Mouse (Mus musculus): ENCODE data around the gene Shroom3. TPM values are rescaled to one million over a fixed set of nuclear protein-coding genes. Genes with fewer than 3 reads are reported as not detected.
"Not testable (repeated sequence)": the region's sequence is repeated elsewhere in the genome, so short reads cannot be mapped to it uniquely, and the experiment has no call there.

Gene Shroom3
- polyA plus RNA-seq, 1 experiment from 2014 or later = 1.1 TPM

DNA sequence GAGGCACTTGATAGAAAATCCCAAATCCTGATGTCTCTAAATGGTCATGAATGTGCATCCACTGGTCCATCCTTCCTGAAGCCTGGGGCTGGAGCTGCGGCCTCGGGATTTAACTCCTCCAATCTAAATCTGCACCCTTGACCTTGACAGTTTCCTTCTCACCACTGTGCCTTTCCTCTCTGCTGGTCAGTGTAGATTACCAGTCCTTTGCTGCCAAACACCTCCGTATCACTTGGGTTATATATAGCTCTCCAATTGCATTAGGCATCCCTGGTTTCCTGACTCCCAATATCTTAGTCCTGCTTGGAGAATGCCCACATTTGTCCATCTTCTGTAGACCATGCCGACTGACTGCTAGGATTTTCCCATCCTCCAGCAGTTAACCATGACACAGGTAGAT lies 225.0 kb downstream of the Shroom3 start:
- H3K27me3 ChIP-seq (ENCODE audit: control insufficient read depth, insufficient read depth, low read depth, low read length) = no peaks in the 10 kb centered on the region
- no peak overlapping the region for H3K27ac ChIP-seq (ENCODE audit: low read length)
- 93% methylated on average over 4 of the region's 4 CpGs for WGBS
- H3K9ac ChIP-seq (ENCODE audit: low read depth, low read length) = no peak overlapping the region
- ATAC-seq = no peak
- H3K4me2 ChIP-seq (ENCODE audit: low read length) = no peak overlapping the region
- H3K9me3 ChIP-seq (replicated peaks; ENCODE audit: control insufficient read depth, low read length, poor library complexity, severe bottlenecking) = no peaks in the 10 kb centered on the region
- peaks cover 18% of the 10 kb centered on the region for H3K4me1 ChIP-seq (ENCODE audit: control insufficient read depth, insufficient read depth, low read length)
- H3K36me3 ChIP-seq (ENCODE audit: control insufficient read depth, insufficient read depth, low read length) = no peaks in the 10 kb centered on the region
- no peak overlapping the region for H3K4me3 ChIP-seq (ENCODE audit: low read depth, low read length)

DNA sequence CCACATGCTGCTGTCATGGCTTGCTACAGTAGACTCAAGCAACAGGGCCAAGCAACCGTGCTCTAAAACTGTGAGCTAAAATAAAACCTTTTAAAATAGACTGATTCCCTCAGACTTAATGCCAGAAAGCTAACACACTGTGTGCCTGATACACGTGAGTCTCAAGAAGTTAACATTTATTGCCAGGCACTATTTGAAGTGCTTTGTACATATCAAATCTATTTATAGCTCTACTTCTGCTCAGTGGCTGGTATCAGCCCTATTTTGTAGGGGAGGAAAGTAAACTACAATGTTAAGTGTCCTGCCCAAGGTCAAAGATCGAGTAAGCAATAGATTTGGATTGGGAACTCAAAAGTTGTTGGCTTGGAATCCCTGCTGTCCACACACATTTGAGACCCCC lies 227.6 kb downstream of the Shroom3 start:
- H3K4me2 ChIP-seq (ENCODE audit: low read length) = no peak overlapping the region
- H3K9ac ChIP-seq (ENCODE audit: low read depth, low read length) = no peak overlapping the region
- H3K9me3 ChIP-seq (replicated peaks; ENCODE audit: control insufficient read depth, low read length, poor library complexity, severe bottlenecking) = no peaks in the 10 kb centered on the region
- no peaks in the 10 kb centered on the region for H3K27me3 ChIP-seq (ENCODE audit: control insufficient read depth, insufficient read depth, low read depth, low read length)
- H3K27ac ChIP-seq (ENCODE audit: low read length) = no peak overlapping the region
- no peaks in the 10 kb centered on the region for H3K36me3 ChIP-seq (ENCODE audit: control insufficient read depth, insufficient read depth, low read length)
- no peak for ATAC-seq
- WGBS = 92% methylated on average over 3 of the region's 3 CpGs
- no peak overlapping the region for H3K4me3 ChIP-seq (ENCODE audit: low read depth, low read length)
- H3K4me1 ChIP-seq (ENCODE audit: control insufficient read depth, insufficient read depth, low read length) = peaks cover 2% of the 10 kb centered on the region

DNA sequence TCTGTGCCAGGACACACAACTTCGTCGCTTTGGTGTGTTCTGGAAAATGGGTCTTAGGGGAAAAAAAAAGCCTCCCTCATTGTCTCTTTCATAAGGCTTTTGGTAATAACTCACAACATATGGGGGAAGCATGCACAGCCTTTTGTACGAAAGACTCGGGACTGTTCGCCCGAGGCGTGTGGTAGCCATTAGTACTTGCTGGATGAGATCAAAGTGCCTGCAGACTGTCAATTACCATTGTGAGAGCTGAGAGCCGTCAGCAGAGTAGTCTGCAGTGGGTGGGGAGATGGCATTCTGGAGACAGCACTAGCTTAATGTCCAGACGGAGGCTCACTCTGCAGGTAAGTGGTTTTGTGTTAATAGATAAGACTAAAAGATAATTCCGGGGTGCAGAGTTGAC lies 232.2 kb downstream of the Shroom3 start:
- H3K27me3 ChIP-seq (ENCODE audit: control insufficient read depth, insufficient read depth, low read depth, low read length) = no peaks in the 10 kb centered on the region
- H3K36me3 ChIP-seq (ENCODE audit: control insufficient read depth, insufficient read depth, low read length) = no peaks in the 10 kb centered on the region
- no peak overlapping the region for H3K4me3 ChIP-seq (ENCODE audit: low read depth, low read length)
- no peak overlapping the region for H3K27ac ChIP-seq (ENCODE audit: low read length)
- no peak overlapping the region for H3K4me2 ChIP-seq (ENCODE audit: low read length)
- 23% methylated on average over 10 of the region's 10 CpGs for WGBS
- peaks cover 6% of the 10 kb centered on the region for H3K4me1 ChIP-seq (ENCODE audit: control insufficient read depth, insufficient read depth, low read length)
- H3K9me3 ChIP-seq (replicated peaks; ENCODE audit: control insufficient read depth, low read length, poor library complexity, severe bottlenecking) = no peaks in the 10 kb centered on the region
- ATAC-seq = no peak
- no peak overlapping the region for H3K9ac ChIP-seq (ENCODE audit: low read depth, low read length)

DNA sequence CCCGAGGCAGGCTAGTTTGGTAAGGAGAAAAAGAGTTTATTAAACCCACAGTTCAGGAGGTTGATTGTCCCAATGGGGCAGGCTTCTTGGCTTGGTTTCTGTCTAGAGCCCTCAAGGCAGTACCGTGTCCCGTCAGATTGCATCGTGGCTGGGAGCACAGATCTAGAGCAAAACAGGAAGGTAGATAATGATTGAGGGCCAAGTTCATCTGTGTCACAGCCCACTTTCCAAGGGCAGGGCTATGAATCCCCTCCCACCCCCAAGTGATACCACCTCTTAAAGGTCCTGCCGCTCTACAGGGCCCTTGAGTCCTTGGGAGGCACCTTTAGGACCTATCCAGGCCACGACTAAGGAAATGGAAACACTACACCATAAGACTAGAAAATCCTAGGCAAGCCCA lies 234.5 kb downstream of the Shroom3 start:
- Histone ChIP-seq H3K27me3 (ENCODE audit: control insufficient read depth, insufficient read depth, low read depth, low read length) (no peaks in the 10 kb centered on the region), H3K4me3 (ENCODE audit: low read depth, low read length) (no peak overlapping the region), H3K27ac (ENCODE audit: low read length) (no peak overlapping the region), H3K9ac (ENCODE audit: low read depth, low read length) (no peak overlapping the region), H3K9me3 (replicated peaks; ENCODE audit: control insufficient read depth, low read length, poor library complexity, severe bottlenecking) (no peaks in the 10 kb centered on the region), H3K36me3 (ENCODE audit: control insufficient read depth, insufficient read depth, low read length) (no peaks in the 10 kb centered on the region), H3K4me2 (ENCODE audit: low read length) (no peak overlapping the region), H3K4me1 (ENCODE audit: control insufficient read depth, insufficient read depth, low read length) (peaks cover 6% of the 10 kb centered on the region)
- no peak for ATAC-seq
- WGBS = 83% methylated on average over 6 of the region's 6 CpGs

DNA sequence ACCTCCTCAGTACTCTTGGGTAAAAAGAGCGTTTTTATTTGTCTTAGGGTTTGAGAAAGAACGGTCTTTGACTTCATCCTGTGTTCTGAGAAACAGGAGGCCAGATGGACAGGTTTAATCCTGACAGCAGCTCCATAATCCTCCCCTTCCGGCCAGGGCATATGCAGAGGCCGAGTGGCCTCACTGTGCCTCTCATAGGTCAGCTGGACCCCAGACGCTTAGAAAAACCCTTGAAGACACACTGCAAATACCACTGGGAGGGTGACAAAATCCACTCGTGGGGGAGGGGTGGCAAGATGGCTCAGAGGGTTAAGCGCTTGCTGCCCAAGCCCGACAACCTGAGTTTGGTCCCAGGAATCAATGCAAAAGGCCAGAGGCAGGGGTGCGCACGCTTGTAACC lies 234.9 kb downstream of the Shroom3 start:
- no peaks in the 10 kb centered on the region for H3K36me3 ChIP-seq (ENCODE audit: control insufficient read depth, insufficient read depth, low read length)
- no peak overlapping the region for H3K27ac ChIP-seq (ENCODE audit: low read length)
- H3K4me1 ChIP-seq (ENCODE audit: control insufficient read depth, insufficient read depth, low read length) = peaks cover 6% of the 10 kb centered on the region
- 21% methylated on average over 10 of the region's 10 CpGs for WGBS
- no peaks in the 10 kb centered on the region for H3K9me3 ChIP-seq (replicated peaks; ENCODE audit: control insufficient read depth, low read length, poor library complexity, severe bottlenecking)
- no peak overlapping the region for H3K4me3 ChIP-seq (ENCODE audit: low read depth, low read length)
- no peak overlapping the region for H3K9ac ChIP-seq (ENCODE audit: low read depth, low read length)
- ATAC-seq = 0 out of 2 replicates have a peak, but pooled peaks have one; percentile 23
- H3K27me3 ChIP-seq (ENCODE audit: control insufficient read depth, insufficient read depth, low read depth, low read length) = no peaks in the 10 kb centered on the region
- no peak overlapping the region for H3K4me2 ChIP-seq (ENCODE audit: low read length)

DNA sequence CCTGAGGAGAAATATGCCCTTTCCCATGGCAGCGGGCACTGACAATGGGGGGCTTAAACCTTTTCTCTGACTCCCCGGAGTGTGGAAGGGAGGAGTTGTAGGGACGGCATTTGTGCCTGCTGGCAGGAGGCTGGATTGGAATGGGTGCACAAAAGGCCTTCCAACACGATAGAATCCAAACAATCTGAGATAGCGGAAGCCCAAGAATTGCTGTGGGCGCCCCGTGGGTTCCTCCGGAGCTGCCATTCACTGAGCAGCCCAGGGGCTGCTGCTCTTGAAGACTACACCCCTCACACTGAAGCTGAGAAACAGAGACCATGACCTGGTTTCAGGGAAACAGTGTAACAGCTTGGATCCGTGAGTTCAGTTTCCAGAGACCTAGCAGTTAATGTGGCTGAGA lies 235.6 kb downstream of the Shroom3 start:
- 13% methylated on average over 9 of the region's 9 CpGs for WGBS
- H3K36me3 ChIP-seq (ENCODE audit: control insufficient read depth, insufficient read depth, low read length) = no peaks in the 10 kb centered on the region
- H3K27ac ChIP-seq (ENCODE audit: low read length) = no peak overlapping the region
- 0 out of 2 replicates have a peak overlapping the region, but pooled peaks have one; percentile 20 for H3K9ac ChIP-seq (ENCODE audit: low read depth, low read length)
- ATAC-seq = peak; percentile 41
- H3K4me1 ChIP-seq (ENCODE audit: control insufficient read depth, insufficient read depth, low read length) = peaks cover 6% of the 10 kb centered on the region
- no peaks in the 10 kb centered on the region for H3K9me3 ChIP-seq (replicated peaks; ENCODE audit: control insufficient read depth, low read length, poor library complexity, severe bottlenecking)
- H3K4me3 ChIP-seq (ENCODE audit: low read depth, low read length) = no peak overlapping the region
- H3K27me3 ChIP-seq (ENCODE audit: control insufficient read depth, insufficient read depth, low read depth, low read length) = no peaks in the 10 kb centered on the region
- H3K4me2 ChIP-seq (ENCODE audit: low read length) = peak overlapping the region; percentile 14; the same call in 1 of the 2 replicates

DNA sequence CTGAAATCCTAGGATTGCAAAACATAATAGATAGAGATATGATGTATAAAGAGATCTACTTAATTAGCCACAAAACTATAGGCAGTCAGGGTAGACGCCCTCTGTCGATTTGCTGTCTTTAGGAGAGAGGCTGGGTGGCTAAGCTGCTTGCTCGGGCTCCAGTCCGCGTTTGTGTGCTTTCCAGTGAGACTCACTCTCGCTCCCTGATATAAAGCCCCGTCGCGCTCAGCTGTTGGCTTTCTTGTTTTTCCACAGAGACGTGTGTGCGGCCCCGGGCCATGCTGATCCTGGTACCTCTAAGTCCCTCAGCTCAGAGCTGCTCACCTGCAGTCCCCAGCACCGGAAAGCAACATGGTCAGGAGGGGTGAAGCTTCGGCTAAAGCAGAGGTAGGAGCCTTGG lies 236.2 kb downstream of the Shroom3 start:
- no peaks in the 10 kb centered on the region for H3K36me3 ChIP-seq (ENCODE audit: control insufficient read depth, insufficient read depth, low read length)
- no peak overlapping the region for H3K27ac ChIP-seq (ENCODE audit: low read length)
- no peak overlapping the region for H3K4me2 ChIP-seq (ENCODE audit: low read length)
- H3K9ac ChIP-seq (ENCODE audit: low read depth, low read length) = no peak overlapping the region
- H3K4me3 ChIP-seq (ENCODE audit: low read depth, low read length) = no peak overlapping the region
- 35% methylated on average over 14 of the region's 14 CpGs for WGBS
- H3K4me1 ChIP-seq (ENCODE audit: control insufficient read depth, insufficient read depth, low read length) = peaks cover 6% of the 10 kb centered on the region
- H3K27me3 ChIP-seq (ENCODE audit: control insufficient read depth, insufficient read depth, low read depth, low read length) = no peaks in the 10 kb centered on the region
- H3K9me3 ChIP-seq (replicated peaks; ENCODE audit: control insufficient read depth, low read length, poor library complexity, severe bottlenecking) = no peaks in the 10 kb centered on the region
- ATAC-seq = no peak

DNA sequence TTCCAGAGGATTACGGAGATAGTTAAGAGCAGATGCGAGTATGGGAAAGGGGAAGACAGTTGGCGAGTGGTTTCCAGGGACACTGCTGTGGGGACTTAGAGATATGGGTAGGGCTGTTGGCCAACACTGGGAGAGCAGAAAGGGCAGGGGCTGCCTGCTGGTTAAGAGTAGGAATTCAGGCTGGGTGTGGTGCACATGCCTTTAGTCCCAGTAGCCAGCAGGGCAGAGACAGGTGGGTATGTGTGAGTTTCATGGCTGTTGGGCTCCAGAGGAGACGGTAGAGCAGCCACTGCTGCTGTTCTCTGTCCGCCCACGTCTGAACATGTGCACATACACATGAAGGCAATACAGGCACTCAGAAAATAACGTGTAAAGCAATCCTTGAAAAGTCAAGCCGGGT lies 237.7 kb downstream of the Shroom3 start:
- no peaks in the 10 kb centered on the region for H3K36me3 ChIP-seq (ENCODE audit: control insufficient read depth, insufficient read depth, low read length)
- no peak overlapping the region for H3K4me3 ChIP-seq (ENCODE audit: low read depth, low read length)
- no peaks in the 10 kb centered on the region for H3K27me3 ChIP-seq (ENCODE audit: control insufficient read depth, insufficient read depth, low read depth, low read length)
- 96% methylated on average over 8 of the region's 8 CpGs for WGBS
- no peak overlapping the region for H3K27ac ChIP-seq (ENCODE audit: low read length)
- no peak overlapping the region for H3K4me2 ChIP-seq (ENCODE audit: low read length)
- no peak for ATAC-seq
- no peak overlapping the region for H3K9ac ChIP-seq (ENCODE audit: low read depth, low read length)
- H3K9me3 ChIP-seq (replicated peaks; ENCODE audit: control insufficient read depth, low read length, poor library complexity, severe bottlenecking) = no peaks in the 10 kb centered on the region
- peaks cover 9% of the 10 kb centered on the region for H3K4me1 ChIP-seq (ENCODE audit: control insufficient read depth, insufficient read depth, low read length)

DNA sequence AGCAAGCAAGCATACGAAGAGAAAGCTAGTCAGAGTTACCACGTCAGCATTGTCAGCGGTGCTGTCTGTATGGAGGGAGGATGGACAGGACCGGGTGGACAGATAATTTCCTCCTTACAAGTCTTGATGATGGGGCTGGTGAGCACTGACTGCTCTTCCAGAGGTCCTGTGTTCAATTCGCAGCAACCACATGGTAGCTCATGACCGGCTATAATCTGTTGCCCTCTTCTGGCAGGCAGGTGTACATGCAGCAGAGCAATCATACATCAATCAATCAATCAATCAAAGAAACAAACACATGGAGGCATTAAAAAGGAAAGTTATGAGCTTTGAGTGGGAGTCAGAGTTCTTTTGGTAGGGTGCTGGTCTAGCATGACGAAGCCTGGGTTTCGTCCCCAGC lies 238.5 kb downstream of the Shroom3 start:
- WGBS = 87% methylated on average over 8 of the region's 8 CpGs
- no peak overlapping the region for H3K4me3 ChIP-seq (ENCODE audit: low read depth, low read length)

DNA sequence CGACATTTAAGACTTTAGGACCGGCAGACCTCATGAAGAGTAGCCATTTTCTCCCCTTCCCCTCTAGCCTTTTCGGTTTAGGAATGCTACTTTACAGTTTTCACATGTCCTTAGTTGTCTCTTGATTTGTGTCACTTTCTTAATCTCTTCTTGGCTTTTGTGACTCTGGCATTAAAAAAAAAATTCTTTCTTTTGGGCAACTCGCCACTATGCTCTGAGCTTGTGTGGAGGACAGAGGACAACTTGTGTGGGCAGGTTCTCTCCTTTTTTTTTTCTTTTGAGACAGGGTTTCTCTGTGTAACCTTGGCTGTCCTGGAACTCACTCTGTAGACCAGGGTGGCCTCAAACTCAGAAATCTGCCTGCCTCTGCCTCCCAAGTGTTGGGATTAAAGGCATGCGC lies 239.7 kb downstream of the Shroom3 start:
- not testable (repeated sequence) for H3K36me3 ChIP-seq (ENCODE audit: control insufficient read depth, insufficient read depth, low read length); H3K4me2 ChIP-seq (ENCODE audit: low read length); H3K4me1 ChIP-seq (ENCODE audit: control insufficient read depth, insufficient read depth, low read length); ATAC-seq; H3K4me3 ChIP-seq (ENCODE audit: low read depth, low read length); H3K9ac ChIP-seq (ENCODE audit: low read depth, low read length); H3K27ac ChIP-seq (ENCODE audit: low read length); H3K9me3 ChIP-seq (replicated peaks; ENCODE audit: control insufficient read depth, low read length, poor library complexity, severe bottlenecking); H3K27me3 ChIP-seq (ENCODE audit: control insufficient read depth, insufficient read depth, low read depth, low read length)
- WGBS = 91% methylated on average over 5 of the region's 5 CpGs

More for the DNA sequence above, 238.5 kb downstream of the Shroom3 start:
- H3K27me3 ChIP-seq (ENCODE audit: control insufficient read depth, insufficient read depth, low read depth, low read length) = no peaks in the 10 kb centered on the region
- H3K27ac ChIP-seq (ENCODE audit: low read length) = no peak overlapping the region
- no peaks in the 10 kb centered on the region for H3K9me3 ChIP-seq (replicated peaks; ENCODE audit: control insufficient read depth, low read length, poor library complexity, severe bottlenecking)
- no peaks in the 10 kb centered on the region for H3K36me3 ChIP-seq (ENCODE audit: control insufficient read depth, insufficient read depth, low read length)
- ATAC-seq = no peak
- H3K4me1 ChIP-seq (ENCODE audit: control insufficient read depth, insufficient read depth, low read length) = peaks cover 9% of the 10 kb centered on the region
- H3K4me2 ChIP-seq (ENCODE audit: low read length) = no peak overlapping the region
- H3K9ac ChIP-seq (ENCODE audit: low read depth, low read length) = no peak overlapping the region
